Mouse (Mus musculus) frontal cortex, adult (tissue): ENCODE data around the gene Itsn1.

Experiments
- ATAC-seq: cut with Nextera tagmentation; 2 replicates; pipeline ENCODE4 v1.9.2; 2017; ENCODE audit warnings: mild to moderate bottlenecking, moderate library complexity, mixed read lengths; ENCODE audit not compliant: low TSS enrichment

Itsn1 gene

DNA sequence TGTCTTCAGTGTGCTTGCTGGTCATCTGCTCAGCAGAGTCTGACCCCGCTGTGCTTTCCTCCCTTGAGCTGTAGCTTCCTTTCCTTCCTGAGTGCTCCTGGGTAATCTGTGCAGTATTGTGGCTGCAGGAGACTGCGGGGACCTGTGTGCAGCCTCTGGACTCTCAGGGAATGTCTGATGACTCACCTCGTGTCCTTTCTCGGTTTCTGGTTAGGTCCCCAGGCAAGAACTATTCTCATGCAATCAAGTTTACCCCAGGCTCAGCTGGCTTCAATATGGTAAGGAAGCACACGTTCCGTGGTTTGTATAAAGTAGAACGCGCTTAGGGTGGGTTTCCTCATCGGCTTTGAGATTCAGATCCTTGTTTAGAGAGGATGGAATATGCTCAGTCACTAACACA lies 82.8 kb downstream of the Itsn1 start:
- no peak for ATAC-seq

DNA sequence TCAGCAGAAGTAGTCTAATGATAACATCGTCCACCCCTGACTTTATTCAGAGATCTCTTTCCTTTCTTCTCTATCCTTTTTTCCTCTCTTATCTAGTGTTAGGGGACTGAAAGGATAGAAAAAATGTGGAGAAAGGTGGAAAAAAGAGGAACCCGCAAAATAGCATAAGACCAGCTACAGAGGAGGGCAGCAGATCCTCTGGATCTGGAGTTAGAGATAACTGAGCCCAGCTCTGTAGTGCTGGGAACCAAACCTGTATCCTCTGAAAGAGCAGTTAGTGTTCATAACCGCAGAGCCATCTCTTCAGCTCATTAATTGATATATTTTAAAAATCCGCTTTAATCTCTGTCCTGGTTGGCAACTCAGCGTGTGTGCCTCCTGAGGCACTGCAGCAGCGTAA lies 84.5 kb downstream of the Itsn1 start:
- no peak for ATAC-seq

DNA sequence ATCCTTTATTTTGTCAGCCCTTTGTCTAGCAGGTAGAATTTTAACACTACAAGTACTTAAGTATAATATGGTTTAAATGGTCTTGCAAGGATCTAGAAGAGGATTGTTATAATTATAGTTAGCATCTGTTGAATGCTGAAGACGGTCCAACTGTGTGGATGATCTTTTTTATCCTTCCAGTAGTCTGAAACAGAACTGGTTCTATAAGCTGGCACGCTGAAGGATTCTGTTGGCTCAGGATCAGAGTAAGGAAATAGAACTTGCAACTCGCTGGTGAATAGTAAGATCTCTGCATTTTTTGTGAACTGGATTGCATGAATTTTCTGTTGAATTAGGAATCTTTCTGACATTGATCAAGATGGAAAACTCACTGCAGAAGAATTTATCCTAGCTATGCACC lies 86.0 kb downstream of the Itsn1 start:
- ATAC-seq: peak; percentile 82

DNA sequence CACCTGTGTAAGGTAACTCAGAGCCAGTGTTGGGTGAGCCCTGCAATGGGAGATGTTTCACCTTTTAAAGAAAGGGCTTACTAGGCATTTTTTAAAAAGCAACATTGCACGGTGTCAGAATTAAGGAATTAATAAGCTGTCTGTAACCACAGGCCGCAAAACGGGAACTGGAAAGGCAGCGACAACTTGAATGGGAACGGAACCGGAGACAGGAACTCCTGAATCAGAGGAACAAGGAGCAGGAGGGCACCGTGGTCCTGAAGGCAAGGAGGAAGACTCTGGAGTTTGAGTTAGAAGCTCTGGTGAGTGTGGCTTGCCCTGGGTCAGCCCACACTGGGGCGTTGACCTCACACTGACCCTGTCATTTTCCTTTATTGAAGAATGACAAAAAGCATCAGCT lies 91.2 kb downstream of the Itsn1 start:
- no peak for ATAC-seq

DNA sequence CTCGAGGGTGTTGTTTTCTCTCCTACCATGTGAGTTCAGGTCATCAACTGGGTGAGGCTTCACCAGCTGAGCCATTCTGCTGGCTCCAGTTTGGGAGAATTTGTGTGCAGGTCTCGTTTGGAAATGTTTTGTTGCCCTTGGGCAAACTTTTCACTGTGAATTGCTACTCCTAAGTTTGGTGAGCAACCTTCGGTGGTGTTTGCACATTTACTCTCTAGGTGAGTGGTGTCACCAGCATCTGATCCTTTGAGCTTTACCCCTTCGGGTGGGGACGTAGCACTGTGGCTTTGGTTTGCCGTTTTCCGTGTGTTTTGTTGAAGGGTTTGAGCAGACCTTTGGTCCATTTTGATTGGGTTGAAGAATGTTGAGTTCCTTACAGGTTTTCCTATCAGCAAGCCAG lies 93.2 kb downstream of the Itsn1 start:
- ATAC-seq: no peak

DNA sequence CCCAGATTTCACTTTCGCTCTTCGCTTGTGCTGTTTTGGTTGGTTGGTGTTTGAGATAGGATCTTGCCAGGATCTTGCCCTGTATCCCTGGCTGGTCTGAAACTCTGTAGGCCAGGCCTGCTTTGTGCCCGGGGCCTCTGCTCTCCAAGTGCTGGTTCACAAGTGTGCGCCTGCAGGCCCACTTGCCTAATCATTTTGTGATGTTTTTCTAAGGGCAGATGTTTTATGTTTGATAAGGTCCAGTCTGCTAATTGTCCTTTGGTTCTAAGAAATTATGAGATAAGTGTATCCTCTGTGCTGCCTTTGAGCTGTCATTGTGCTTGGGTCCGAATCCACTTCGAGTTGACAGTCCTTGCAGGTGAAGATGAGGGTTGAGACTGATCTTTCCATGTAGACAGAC lies 93.7 kb downstream of the Itsn1 start:
- no peak for ATAC-seq

DNA sequence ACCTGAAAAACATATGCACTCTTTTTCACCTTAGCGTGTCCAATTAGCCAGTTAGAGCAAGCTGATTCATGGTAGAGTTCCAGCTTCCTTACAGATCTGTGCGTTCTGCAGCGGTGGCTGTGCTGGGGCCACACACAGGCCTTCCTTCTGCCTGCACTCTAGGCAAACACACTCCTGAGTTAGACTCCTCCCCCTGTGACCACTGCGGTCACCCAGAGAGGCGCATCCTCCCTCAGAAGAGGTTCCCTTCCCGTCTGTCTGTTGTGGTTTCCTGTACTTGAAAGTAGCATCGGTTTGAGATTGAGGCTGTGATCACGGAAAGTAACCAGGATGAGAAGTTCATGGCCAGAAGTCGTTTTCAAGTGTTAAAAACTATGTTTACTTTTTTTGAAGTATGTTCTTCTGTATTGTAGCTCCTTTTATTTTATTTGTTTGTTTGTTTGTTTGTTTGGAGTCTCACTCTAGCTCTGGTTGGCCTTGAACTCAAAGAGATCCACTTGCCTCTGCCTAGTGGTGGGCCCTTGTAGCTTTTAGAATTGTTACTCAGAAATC lies 96.8 kb downstream of the Itsn1 start:
- ATAC-seq: no peak

DNA sequence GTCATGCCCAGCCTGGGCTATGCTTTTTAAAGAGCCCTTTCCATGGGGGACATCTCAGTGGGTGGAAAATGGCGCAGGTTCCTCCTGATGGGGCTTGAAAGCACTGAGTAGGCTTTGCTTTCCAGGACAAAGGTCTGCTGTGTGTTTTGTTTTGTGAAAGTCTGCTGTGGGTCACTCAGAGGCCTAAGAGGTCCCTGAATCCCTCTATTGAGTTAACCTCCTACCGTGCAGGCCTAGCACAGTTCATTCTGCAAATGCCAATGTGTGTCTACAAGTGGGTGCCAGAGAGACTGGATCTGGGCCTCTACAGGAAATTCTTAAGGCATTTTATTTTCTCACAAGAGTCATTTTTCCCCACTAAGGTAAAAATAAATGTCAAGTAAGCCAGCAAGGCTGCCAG lies 97.8 kb downstream of the Itsn1 start:
- no peak for ATAC-seq

DNA sequence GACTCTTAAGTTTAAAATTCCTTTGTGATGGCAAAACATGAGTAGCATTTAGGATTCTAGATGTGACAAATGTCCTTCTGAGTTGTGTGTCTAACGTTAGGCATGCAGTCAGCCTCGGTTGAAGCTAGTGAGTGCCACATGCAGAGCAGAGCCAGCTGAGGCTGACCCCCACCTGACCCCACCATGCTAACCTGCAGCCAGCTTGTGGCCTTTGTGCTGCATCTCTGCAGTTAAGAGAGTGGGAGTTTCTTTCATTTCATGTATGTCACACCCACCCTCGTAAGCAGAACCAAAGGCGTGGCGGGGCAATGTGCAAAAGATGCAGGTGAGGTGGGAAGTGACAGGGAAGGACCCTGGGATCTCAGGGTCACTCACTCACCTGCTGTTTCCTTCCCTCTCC lies 98.4 kb downstream of the Itsn1 start:
- no peak for ATAC-seq

DNA sequence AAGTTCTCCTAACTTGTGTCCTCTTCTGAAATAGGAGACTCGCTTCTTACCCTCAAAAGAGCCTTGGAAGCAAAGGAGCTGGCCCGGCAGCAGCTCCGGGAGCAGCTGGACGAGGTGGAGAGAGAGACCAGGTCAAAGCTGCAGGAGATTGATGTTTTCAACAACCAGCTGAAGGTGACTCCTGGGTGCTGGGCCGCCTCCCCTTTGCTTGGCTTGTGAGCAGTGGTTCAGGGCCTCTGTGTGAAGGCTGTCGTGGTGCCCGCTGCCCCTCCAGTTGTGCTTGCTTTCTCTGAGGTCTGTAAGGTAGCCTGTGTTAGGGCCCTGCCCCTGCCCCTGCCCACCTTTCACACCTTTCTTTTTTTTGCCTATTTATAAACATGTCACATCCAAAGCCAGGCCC lies 99.1 kb downstream of the Itsn1 start:
- no peak for ATAC-seq

DNA sequence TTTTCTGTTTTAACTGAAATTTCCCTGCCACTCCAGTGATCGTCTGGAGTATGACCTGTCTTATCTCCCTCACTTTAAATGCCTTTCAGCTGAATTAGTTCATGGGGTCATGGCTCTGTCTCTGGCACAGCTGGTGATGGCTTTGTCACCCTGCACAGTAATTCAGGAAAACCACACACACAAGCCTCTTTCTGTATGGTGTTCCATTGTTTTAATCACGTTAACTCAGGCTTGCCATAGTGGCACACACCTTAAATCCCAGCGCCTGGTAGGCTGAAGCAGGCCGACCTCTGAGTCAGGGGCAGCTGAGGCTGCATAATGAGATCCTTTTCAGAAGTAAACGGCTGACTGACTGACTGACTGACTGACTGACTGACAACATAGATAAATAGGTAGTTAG lies 99.5 kb downstream of the Itsn1 start:
- ATAC-seq: no peak

DNA sequence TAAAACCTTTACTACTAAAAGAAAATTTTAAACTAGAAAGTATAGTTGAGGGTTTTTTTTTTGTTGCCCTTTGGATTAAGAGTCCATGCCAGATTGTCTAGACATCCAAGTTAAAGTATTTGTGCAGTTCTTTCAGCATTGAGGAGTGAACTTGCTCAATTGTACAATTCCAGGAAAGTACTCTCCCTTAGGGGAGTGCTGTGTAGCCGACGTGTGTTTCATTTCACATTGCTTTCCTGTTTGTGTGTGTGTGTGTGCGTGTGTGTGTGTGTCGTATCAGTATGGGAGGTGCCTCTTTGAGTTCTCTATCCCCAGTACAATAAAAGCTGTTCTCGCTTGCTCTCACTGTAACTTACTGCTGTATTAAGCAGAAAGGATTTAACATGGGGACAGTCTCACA lies 100.0 kb downstream of the Itsn1 start:
- no peak for ATAC-seq

DNA sequence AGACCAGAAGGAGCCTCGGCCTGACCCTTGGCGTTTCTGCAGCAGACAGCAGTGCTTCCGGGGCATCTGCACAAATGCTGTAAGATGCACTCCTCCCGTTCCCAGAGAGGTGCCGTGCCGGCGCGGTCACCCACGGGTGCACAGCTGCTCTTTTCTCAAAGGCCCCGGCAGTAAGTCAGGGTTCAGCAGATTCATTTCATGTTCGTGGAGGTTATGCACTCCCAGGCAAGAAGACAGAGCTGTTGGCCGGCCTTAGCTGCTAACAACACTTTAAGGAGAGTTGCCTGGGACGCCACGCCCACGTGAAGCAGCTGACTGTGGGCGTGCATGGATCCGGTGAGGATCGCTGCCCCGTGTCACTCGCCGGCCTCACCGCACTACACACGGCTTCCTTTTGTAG lies 101.2 kb downstream of the Itsn1 start:
- ATAC-seq: peak; percentile 62

DNA sequence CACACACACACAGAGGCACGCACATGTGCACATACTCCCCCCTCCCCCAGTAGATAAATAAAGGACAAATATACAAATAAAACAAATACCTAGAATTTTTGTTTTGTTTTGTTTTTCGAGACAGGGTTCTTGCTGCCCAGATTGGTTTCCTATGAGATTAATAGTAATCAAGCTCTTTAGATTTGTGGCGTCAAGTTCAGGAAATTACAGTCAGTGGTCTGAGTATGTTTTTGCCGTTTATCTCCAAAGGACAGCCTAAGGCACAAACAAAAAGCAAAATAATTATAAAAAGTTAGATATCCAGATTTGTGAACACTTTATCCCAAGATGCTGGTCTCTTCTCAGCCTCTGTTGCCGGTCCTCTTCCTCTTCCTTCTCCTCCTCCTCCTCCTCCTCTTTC lies 104.0 kb downstream of the Itsn1 start:
- ATAC-seq: no peak

DNA sequence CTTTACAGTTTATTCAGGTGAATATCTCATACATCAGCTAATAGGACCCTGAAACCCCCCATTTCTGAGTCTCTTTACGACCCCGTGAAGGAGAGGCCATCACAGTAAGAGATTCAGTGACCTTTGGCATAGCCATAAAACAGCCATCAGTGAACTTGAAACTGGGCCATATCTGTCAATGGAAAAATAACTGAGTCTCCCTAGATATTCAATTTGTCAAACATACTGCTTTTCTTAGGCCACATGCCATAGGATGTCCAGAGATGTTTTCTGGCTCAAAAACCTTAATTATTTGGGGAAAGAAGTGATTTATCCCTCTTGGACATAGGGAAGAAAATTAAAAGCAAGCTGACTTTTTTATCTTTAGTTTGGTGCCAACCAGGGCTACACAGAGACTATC lies 104.5 kb downstream of the Itsn1 start:
- no peak for ATAC-seq

DNA sequence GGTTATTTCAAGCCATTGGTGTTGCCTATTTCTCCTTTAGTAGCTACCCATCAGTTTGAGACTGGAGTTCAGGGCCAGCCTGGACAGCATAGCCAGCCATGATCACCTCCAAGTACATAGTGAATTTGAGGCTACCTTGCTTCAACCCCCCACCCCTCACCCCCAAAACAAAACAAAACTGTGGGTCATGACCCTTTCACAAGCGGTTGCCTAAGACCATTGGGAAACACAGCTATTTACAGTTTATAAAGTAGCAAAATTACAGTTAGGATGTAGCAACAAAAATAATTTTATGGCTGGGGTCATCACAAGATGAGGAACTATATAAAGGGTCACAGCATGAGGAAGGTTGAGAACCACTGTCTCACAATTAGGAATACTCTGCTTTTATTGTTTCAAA lies 104.9 kb downstream of the Itsn1 start:
- no peak for ATAC-seq

DNA sequence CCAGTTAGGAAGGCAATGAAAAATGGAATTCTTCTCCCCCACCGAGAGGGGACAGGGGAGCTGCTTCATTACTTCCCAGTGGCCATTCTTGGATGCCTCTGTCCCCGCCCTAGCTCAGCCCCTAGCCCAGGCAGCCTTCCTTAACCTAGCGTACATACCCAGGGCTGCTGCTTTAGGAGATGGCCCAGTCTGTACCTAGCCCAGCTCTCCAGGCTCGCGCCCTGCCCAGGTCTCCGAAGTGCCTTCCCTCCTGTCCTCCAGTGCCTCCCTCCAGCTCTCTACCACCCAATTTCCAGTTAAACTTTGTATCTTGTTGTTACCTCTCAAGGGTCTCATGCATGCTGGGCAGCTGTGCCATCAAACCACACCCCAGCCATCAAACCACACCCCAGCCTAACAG lies 106.7 kb downstream of the Itsn1 start:
- ATAC-seq: no peak

DNA sequence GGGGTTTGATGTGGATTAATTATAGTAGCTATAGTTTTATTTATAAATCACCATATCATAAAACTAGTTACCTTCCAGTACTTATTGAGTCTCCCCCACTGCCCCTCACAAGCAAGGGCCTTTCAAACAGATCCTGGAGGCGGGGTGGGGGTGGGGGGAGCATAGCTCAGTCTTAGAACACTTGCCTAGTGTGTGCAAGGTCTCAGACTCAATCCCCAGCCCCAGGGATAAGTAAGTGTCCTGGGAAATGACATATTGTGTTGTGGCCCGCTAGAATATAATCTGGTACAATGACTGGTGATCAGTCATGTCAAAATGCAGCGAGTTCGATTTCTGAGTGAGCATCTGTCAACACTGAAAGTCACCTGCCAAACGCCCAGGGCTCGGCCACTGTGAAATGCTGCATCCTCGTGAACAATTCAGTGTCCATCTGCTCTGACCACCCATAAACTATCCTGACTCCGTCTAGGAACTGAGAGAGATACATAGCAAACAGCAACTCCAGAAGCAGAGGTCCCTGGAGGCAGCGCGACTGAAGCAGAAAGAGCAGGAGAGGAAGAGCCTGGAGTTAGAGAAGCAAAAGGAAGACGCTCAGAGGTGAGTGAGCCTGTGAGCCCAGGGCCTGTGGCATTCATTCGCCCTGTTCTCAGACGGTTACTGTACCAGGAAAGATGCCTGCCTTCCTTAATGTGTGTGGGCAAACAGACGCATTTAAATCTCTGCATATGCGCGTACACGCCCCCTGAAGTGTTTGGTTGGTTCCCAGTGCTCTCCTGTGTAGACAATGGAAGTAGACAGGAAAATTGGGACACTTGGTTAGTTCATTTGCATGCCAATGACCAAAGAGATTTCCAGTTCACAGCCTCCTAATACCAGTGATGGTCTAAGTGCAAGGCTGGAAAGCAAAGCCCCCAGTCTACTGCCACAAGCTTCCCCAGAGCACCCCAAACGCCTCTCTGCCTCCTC lies 107.8 kb downstream of the Itsn1 start:
- ATAC-seq: peak; percentile 61; the same call in 1 of the 2 replicates

DNA sequence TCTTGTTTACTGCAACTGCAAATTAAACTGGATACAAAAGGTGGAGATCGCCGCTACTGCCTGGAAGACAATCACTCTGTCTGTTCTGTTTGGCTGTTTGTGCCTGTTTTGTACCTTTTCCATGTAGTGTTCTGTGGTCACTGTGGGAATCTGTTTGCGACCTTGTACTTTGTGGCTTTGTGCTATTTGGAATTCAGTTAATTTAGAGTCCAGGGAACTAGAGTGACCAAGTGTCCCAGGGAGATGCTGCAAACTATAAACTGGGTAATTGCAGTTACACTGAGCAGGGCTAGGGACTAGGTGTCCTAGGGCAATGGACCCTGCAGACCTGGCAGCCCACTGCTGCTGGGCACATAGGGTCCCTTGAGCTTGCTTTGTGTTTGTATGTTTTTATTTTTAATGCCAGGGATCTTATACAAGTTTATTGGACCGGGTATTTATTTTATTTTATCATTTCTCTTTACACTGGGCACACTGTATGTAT lies 108.5 kb downstream of the Itsn1 start:
- ATAC-seq: no peak; the same call in 1 of the 2 replicates

DNA sequence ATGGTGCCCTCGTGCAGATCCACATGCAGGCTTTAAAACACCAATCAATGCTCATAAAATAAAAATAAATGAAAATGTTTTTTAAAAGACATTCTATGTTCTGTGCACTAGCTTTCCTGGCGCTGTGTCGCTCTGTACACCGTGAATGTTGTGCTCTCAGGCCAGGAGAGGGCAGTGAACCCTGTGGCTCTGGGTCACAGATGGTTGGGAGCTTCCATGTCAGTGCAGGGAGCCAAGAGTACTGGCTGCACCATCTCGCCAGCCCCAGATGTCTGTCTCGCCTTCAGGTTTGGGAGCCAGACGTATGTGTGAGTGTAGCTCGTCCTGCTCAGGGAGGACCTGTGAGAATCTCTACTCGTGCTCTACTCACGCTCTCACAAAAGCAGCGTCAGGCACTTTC lies 109.7 kb downstream of the Itsn1 start:
- no peak for ATAC-seq

DNA sequence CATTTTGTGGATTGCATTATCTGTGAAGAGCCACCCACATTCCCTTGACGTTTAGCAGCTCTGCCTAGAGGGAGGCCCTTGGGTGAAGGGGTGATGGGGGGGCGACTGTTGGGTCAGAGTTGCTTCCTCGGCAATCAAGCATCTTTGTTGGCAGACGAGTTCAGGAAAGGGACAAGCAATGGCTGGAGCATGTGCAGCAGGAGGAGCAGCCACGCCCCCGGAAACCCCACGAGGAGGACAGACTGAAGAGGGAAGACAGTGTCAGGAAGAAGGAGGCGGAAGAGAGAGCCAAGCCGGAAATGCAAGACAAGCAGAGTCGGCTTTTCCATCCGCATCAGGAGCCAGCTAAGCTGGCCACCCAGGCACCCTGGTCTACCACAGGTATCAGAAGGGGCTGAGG lies 110.4 kb downstream of the Itsn1 start:
- ATAC-seq: no peak

DNA sequence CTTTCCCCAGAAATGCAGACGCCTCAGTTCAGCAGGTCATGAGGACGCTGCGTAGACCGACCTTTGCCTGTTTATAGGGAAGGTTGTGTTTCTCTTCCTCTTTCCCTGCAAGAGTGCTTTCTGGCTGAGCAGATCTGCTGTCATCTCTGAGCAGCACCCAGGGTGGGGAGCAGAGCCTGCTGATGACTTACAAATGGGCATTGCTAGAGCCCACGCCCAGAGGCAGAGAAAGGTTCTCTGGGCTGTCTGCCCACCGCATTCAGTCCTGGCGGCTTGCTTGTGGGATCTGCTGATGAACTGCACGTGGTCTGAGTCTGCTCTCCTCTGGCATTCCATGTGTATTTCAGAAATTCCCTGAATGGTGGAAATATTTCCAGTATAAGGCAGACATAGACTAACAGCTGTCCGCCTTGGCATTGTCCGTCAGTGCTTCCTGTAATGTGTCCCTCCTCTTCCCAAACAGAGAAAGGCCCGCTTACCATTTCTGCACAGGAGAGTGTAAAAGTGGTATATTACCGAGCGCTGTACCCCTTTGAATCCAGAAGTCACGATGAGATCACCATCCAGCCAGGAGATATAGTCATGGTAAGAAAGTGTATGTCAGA lies 112.0 kb downstream of the Itsn1 start:
- ATAC-seq: peak; percentile 33; the same call in 1 of the 2 replicates
